Mouse (Mus musculus) Muller cell, postnatal 12 days (primary cell): ENCODE measurements at regions not wholly inside any gene's neighbourhood (a gene's known extent, or its start where the extent isn't known, plus 50 kb on each side); places are given as distances from the start of the nearest gene placed in this dataset.

Experiments used
- DNase-seq: peaks from one replicate; pipeline ENCODE4 v3.0.0-alpha.2; 2015; ENCODE audit errors: inconsistent ontology term

DNA sequence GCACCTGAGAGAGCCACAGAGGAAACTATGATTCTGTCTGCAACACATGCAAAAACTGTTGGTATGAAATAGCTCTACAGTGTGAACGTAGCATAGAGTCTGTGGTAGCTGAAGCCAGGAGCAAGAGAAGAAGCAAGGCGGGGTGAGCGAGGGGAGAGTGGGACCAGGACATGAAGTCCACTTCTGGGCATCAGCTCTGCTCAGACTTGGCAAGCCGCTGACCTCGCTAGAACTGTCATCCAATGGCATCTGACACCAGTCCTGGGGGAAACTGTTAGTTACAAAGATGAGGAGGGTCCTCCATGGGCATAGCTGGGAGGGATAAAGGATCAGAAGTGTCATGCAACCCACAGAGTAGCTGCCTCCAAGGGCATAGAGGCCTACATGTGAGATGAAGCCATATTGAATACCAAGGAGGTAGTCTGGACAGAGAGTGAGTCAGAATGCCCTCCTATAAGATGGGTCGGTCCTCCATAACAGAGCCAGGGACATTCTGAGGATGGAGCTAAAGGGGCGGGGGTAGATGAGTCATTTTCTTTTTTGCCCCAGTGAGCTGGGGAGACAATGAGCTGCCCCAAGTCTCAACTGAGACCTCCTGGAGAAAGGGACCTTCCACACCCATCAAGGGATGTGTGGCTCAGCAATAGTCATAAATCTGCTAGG, 102.0 kb downstream of the 1810010D01Rik start:
- no peak for DNase-seq

- DNase-seq = no peak
Measured at GRCm38 (mm10) chr7:145102692-145103091, 105.2 kb downstream of the 1810010D01Rik start.

- peak; percentile 77 for DNase-seq
Measured at GRCm38 (mm10) chr7:145102216-145102615, 105.7 kb downstream of the 1810010D01Rik start.

DNA sequence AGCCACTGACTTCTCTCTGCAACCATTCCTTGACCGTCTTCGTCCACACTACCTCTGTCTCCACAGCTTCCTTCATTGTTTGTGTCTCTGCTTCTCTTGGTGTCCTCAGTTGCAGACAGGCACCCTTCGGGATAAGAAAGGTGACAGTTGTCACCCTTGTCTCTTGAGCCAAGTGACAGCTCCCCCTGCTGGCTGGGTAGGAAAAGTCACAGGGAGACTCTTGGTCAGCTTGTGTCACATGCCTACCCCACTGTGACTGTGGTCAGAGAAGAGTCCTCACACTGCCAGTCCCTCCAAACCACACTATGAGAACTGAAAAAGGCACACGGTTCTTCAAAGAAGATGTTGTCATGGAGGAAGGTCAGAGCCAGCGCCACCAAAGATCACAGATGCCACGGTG, 109.6 kb downstream of the 1810010D01Rik start:
- no peak for DNase-seq

DNA sequence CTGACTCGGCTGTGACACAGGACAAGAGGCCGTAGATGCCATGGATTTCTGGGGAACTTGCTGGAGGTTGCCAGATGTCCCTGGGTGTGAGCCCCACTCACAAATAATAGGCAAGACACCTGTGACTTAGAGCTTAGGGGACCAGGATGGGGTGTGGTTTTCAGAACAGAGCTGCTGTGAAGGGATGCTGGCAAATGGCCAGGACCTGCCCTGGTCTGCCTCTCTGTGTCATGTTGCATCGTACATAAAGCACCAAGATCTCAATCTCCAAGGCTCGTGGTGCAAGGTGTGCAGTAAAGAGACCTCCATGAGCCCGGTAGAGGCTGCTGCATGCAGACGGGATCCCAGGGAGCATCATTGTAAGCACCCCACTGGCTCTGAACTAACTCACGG, 113.8 kb downstream of the 1810010D01Rik start:
- no peak for DNase-seq

- peak; percentile 95 for DNase-seq
Measured at GRCm38 (mm10) chr7:145093417-145094133, 114.3 kb downstream of the 1810010D01Rik start.

GRCm38 (mm10) chr7:145092392-145093176, 115.3 kb downstream of the 1810010D01Rik start:
- no peak for DNase-seq

GRCm38 (mm10) chr7:145090849-145091248, 117.1 kb downstream of the 1810010D01Rik start:
- no peak for DNase-seq

DNA sequence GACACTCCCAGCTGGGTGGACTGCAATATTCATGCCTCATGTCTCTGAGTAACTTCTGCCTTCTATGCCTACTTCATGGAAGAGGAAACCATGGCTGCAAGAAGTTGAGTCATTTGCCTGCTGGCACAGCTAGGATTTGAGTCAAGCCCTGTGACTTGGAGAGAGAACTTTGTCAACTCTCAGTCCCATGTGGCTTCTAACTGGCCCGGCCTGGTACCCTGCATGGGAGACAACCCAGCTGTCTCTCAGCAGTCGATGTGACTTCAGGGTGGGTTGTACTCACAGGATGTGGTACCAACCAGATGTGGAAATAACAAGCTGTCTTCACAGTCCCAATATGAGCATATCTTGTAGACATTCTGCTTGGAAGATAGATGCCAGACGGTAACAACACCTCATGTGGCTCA, 118.6 kb downstream of the 1810010D01Rik start:
- no peak for DNase-seq

DNA sequence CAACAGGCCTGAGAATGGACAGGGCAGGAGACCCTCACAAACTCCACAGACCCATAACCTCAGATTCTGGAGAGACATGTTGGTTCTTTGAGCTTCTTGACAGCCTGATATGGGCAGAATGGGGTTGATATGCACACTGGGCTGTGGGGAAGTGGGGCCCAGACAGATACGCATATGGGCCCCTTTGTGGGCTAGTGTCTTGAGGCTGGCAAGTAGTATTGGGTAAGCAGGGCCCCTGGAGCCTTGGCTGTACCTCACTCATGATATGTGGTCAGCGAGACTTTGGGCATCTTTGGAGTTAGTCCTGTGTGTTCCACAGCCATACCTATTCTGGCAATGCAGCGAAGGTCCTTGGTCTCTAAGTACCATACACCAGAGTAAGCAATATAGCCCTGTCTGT, 119.3 kb downstream of the 1810010D01Rik start:
- no peak for DNase-seq

DNA sequence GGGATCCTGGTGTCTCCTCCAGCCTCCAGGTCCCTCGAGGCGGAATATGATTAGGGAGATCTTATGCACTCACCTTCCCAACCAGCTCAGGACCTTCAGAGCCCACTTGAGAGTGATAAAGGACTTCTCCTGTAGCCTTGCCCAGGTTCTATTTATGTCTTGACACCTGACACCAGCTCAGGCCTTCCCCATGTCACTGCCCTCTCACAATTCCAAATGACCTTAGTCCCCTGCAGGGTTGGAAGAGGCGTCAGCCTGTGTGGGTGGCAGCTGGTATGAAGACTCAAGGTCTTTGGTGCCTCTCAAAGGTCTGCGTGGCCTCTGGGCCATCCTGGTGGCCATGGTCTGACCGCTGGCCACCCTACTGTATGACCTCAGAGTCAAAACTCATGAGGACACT, 120.1 kb downstream of the 1810010D01Rik start:
- no peak for DNase-seq

GRCm38 (mm10) chr7:145082917-145083752, 124.8 kb downstream of the 1810010D01Rik start:
- no peak for DNase-seq

DNA sequence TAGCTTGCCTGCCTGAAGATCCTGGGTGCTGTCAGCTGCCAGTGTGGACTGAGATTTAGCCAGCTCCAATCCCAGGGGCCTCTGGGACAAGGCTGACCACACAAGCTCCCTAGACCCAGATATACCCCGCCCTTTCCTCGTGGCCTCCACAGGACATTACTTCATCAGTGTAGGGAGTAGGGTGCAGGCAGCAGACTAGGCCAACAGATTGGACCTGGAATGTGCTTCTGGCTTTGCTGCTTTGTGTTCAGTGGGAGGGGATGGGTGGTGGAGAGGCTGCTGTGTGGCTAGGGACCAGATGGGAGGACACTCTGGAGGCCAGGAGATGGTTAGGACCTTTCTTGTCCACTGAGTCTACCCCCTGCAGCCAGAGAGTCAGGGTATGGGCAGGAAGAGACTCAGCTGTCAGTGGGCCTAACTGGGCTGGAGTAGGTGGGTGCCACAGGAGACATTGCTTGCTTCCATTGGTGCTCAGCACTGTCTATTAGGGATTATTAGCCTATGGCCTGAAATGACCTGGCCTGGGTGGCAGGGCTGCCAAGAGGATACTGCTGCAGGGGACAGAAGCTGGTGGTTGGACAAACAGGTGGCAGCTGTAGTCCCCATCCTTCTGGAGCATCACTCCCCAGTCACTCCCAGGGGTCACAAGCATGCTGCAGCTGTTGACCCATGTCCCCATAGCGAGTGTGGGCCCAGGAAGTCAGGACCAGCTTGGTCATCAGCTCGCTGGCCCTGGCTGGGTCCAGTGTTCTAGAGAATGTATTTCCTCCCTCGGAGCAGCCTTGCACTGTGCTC, 132.5 kb upstream of the Ccnd1 start:
- DNase-seq = no peak

GRCm38 (mm10) chr7:145071533-145071932, 131.8 kb upstream of the Ccnd1 start:
- no peak for DNase-seq

DNA sequence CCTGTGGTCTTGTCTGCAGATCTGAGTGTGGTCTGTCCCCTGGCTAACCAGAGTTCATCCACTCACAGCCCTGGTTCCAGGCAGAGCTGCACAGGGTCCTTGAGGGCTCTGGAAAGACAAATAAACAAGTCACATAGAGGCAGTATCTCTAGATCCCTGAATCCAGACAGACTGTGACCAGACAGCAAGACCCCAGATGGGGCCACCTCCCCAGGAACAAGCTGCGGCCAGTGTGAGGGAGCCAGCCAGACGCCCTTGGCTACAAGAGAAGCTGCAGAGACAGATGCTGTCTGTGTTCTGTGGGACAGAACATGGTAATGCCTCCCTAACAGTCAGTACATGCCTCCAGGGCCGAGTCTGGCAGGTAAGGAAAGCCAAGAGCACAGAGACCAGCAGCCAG, 127.6 kb upstream of the Ccnd1 start:
- no peak for DNase-seq

DNA sequence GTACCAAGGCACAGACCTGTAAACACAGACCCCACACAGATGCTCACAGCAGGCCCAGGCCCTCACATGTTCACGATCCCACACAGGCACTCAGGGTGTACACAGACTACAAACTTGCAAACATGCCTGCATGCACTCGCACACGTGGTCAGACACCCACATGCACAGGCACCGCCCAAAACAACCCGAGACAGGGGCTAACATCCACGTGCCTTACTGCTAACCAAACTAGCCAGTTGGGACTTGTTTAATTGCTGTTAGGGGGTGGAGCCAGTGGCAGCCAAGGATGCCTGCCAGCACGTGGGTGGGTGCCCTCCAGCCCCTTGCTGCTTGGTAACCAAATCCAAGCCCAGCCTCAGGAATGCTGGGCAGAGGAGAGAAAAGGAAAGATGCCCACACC, 116.6 kb upstream of the Ccnd1 start:
- peak; percentile 88 for DNase-seq

GRCm38 (mm10) chr7:145051616-145052015, 111.9 kb upstream of the Ccnd1 start:
- DNase-seq = no peak

- DNase-seq = no peak
Measured at GRCm38 (mm10) chr7:145050729-145051128, 111.0 kb upstream of the Ccnd1 start.

DNA sequence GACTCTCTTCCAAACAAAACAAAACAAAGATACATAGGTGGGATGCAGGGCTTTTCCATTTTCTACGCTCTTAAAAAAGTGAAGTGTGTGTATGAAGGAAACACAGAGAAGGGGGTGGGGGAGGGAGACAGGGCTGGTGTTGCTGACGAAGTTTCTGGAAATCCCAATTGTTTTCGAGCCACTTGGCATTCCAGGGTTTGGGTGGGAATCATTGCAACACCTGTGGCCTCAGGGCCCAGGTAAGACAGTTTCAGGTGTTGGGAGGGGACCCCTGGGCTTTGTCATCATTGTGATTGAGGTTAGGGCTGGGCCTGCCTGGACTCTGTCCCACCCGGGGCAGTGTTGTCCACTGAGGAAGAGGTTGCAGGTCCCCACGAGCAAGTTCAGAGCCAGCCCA, 108.8 kb upstream of the Ccnd1 start:
- no peak for DNase-seq

DNA sequence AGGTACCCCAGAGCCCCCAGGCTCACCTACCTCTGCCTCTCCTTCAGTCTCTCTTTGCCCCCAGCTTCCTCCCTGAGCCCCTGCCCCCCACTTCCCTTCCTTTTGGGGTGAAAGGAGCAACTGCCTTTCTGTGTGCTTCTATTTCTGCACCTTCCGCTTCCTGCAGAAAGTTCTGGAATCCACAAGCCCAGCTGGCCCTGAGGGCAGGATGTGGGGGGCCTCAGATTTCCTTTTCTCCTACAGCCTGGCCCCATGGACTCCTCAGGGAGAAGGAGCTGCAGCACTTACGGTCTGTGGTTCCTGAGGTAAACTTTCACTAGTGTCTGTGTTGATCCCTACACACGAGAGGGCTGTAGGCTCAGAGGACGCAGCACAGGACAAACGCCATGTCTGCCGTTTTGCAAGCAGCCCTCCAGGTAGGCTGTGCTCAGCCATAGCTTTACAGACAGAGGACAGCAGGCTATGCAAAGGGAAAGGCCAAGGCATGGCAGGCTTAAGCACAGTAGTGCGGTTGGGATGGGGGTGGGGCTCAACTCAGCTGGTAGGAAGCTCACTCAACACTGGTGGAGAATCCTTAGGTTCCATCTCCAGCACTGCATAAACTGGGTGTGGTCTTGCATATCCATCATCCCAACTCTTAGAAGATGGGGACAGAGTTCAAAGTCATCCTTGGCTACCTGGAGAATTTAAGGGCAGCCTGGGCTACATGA, 108.2 kb upstream of the Ccnd1 start:
- DNase-seq = no peak
